Mouse (Mus musculus) liver (tissue): ENCODE measurements around the gene Elovl1.

Source experiments
- DNase-seq: peaks from one replicate; pipeline ENCODE4 v3.0.0-alpha.2; 2020; ENCODE audit warnings: mixed read lengths

Elovl1 gene

DNA sequence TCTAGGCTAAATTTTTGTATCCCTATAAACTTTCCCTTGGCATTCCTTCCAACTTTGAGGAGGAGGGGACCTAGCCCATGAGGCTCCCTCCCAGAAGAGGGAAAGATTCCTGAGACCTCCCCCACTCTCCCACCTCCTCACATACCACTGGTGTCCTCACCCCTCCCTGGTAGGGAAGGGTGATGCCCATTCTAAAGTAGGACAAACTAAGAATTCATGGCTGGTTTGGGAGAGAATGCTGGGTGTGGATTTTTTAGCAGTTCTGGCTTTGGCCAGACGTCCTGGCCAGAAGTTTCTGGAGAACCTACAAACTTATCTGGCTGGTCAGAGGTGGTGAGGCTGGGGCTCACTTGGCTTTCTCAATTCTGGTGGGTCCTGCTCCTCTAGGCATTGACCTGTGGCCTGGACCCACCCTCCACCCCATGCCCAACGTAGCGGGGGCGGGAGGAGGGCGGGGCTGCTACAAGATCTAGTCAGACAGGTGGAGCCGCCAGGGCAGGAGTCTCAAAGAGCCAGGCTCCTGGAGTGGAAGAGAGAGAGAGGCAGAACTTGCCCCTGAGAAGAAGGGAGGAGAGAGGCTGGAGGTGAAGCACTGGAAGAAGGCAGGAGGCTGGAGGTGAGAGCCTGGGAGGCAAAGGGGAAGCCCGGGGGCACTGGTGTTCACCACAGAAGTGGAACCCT is 1.5 kb downstream of the Elovl1 start:
- DNase-seq: peak; percentile 83

DNA sequence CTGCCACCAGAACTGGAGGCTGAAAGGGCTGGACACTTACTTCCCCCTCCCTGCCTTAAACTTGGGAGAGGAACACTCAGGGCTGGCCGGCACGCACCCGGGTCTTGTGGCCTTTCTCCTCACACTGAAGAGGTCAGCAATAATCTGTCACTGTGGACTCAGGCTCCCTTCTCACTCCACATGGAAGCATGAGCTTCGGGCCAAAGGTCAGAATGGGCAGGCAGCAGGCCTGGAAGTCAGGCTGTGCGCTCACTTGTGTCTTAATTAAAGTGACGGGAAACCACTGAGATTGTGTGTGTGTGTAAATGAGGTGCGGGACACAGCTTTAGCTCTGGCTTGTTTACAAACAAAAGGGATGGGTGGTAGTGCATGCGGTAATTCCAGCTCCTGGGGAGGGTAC is 4.4 kb downstream of the Elovl1 start:
- no peak for DNase-seq

DNA sequence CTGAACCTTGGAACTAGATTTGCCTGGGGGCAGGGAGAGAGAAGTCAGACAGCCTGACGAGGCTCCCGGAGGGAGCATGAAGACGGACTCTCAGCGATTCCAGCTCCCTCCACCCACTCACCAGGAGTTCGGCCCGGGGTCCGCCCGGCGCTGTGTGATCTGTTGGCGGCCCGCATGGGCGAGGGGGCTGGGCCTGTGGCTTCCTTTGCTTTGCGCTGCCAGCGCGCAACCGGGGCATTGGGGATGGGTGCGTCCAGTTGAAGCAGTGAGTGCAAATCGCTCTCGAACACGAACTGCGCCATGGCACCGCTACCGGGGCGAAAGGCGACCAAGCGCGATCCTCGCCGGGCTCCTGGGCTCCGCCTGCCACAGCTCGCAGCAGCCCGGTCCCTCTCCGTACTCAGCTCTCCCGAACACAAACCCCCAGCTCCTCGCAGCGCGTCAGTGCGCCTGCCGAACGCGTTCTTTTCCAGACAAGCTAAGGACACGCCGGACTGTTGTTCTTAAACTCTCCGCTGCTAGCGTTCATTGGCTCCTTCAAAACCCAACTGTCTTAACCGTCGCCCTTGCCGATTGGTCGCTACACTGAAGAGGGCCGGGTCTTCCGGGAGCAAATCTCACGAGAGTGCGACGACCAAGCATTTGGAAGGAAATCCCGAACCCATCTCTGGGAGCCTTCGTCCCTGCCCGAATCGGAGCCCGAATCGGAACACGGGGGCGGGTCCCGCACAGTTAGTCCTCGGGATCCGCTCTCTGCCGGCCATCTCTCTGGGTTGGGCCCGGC is 9.1 kb downstream of the Elovl1 start, which contains the start of gene Cdc20:
TSS of gene Cdc20 (minus strand) at position 533 of the 784 bp plus-strand sequence.
- peak; percentile 93 for DNase-seq

DNA sequence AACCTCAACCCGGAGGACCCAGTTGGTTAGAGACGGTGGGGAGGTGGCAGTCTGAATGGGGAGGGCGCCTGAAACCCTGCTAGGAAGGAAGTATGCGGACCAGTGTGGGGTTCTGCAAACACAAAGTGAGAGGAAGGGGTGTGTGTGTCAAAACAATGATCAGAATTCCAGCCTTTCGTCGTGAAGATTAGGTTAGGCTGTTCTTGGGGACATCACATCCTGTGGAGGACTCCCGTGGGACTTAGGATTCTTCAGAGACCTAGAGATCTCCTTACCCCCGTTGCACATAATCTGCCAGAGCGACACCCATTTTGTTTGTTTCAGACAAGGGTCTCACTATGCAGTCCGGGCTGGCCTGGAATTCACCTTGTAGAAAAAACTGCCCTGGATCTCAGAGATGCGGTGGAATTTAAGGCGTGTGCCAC is 9.9 kb downstream of the Elovl1 start:
- peak; percentile 46 for DNase-seq

GRCm38 (mm10) chr4:118445088-118445487 is 17.2 kb downstream of the Elovl1 start:
- DNase-seq: no peak

GRCm38 (mm10) chr4:118445781-118446414 is 18.0 kb downstream of the Elovl1 start:
- no peak for DNase-seq

GRCm38 (mm10) chr4:118446415-118447153 is 18.7 kb downstream of the Elovl1 start:
- no peak for DNase-seq

DNA sequence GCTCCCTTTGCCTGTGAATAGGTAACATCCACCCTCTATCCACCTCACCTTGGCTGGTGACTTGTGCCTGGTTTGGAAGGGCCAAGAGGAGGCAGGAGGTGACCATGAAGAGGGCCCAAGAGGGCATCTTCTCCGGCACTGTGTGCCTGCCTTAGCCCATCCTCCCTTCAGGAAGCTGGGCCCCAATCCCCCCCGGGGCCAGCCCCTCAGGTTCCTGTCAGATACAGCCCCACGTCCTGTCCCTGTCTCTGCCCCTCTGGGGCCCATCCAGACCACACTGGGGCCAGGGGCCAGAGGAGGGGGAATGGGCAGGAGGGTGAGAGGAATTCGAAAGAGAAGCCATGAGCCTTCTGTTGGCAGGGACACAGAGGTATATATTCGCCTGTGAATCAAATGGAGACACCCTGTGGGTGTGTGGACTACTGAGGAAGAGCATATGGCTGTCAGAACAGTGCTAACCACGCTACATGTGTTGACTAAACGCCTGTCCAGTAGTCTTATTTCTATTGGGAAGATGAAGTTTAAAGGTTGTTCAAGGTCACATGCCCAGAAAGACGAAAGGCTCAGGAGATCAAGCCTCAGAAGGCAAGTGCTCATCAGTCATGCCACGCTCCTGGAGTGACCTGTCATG is 29.6 kb downstream of the Elovl1 start, which contains the start of gene Mpl:
TSS of gene Mpl (minus strand) at position 169 of the 631 bp plus-strand sequence.
- no peak for DNase-seq

DNA sequence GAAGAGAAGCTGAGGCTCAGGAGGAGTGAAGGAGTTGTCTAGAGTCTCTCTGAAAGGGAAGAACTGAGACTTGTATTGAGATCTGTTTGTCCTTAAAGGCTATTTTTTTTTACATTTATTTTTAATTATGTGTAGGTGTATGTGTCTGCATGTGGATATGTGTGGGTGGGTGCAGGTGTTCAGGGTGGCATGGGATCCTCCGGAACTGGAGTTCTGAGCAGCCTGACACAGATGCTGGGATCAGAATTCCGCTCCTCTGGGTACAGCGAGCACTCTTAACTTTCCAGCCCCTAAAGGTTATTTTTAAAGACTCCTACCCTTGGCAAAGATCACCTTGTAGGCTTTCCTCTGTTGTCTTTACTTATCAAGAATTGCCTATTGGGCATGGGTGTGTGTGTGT is 37.1 kb downstream of the Elovl1 start:
- DNase-seq: no peak

DNA sequence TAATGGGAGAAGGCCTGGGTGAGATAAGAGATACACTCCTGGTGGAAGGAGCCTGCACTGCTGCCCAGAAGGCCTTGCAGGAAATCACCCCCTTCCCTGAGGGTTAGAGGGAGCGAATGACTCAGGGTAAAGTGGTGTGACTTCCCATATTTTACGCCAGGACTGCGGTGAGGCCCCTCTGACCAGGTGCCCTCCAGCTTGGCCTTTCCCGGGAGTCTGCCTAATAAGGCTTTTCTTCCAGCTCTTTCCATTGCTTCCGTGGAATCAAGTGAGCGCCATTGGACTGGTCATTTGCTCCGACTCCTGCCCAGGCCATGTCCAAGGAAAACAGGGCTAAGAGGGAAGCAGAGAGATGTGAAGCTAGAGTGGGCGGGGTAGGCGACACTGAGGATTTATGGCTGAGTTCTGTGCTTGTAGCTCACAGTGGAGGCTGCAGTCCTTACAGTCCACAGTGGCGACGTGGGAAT is 37.8 kb downstream of the Elovl1 start:
- no peak for DNase-seq

GRCm38 (mm10) chr4:118471281-118471680 is 43.4 kb downstream of the Elovl1 start:
- DNase-seq: no peak

DNA sequence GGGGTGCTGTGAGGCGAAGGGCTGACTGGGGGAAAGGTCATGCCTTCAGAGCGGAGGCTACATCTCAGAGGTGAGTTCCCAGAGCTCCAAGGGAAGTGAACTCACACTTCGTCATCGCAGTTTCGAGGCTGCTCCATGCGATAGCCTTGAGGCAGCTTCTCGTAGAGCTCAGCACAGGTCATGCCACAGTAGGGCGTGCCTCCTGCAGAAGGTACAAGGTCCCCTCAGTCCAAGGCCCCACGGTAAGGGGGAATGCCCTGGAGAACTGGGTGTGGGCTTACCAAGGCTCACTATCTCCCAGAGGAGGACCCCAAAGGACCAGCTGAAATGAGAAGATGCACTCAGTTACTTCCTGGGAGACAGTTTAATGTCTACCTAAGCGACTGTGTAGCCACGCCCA is 44.8 kb downstream of the Elovl1 start:
- no peak for DNase-seq

DNA sequence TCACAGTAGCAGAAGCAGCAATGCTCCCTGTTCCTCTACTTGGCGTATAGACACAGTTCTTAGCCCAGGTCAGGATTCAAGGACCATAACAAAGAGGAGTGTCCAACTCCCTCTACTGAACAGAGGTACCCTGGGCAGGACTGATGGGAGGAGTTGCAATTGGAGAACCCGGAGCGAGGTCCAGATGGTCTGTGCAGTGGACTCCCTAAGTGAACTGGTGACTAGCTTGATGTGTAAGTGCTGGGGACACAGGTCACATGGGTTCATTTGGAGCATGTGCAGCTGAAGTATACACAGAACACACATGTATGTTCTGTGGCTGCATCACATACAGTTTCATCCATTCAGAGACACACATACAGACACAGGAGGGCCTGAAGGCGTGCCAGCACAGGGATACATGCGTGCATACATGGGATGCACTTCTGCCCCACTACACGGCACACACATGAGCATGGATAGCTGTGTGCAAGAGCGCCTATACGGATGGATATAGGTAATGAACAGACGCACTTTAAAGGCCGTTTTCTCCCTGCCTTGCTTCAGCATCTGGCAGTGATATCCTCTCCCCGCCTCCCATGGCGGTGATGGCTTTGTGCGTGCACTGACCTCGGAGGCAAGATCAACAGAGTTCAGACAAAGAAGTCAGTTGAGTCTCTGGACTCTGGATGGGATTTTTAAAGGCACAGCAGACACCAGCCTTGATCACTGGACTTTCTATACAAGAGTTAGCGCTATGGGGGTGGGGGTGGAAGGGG is 49.1 kb downstream of the Elovl1 start:
- no peak for DNase-seq
